7 mouse cellular contexts compared by ENCODE assay signal in genomic region chr2:16357946-16358345, GRCm38 (mm10). TPM values are rescaled to one million over a fixed set of nuclear protein-coding genes. Genes with fewer than 3 reads are reported as not detected.
DNase-seq lines count a peak whose midpoint lies in the region; ATAC-seq lines count a peak whose summit lies in the region.

No protein-coding gene starts in this region.

- H3K27me3 ChIP-seq in megakaryocyte, embryonic 14.5 days (replicated peaks): no peaks in the 10 kb centered on the region
- H3K27me3 ChIP-seq in forebrain, embryonic 15.5 days: no peaks in the 10 kb centered on the region; the same call in 1 of the 2 replicates
- no peaks in the 10 kb centered on the region for H3K27me3 ChIP-seq in stomach, embryonic 16.5 days (ENCODE audit: control insufficient read depth, insufficient read depth, low read length)

- no peak overlapping the region for H3K9ac ChIP-seq in forebrain, embryonic 15.5 days (replicated peaks)
- peak overlapping the region; percentile 78 for H3K9ac ChIP-seq in stomach, embryonic 16.5 days (ENCODE audit: low read length)

- intact Hi-C loops in left cerebral cortex, postnatal 10 days (cut with DNase I): loop anchor here (5.0 to 10.0 kb wide), 4 partner anchors 377 to 1261 kb away; no protein-coding TSS in a partner anchor

- H3K36me3 ChIP-seq in megakaryocyte, embryonic 14.5 days (replicated peaks; ENCODE audit: low read length): no peaks in the 10 kb centered on the region
- H3K36me3 ChIP-seq in forebrain, embryonic 15.5 days: no peaks in the 10 kb centered on the region
- no peaks in the 10 kb centered on the region for H3K36me3 ChIP-seq in stomach, embryonic 16.5 days (ENCODE audit: control insufficient read depth, insufficient read depth, low read length)

- peak overlapping the region; percentile 90 for H3K4me3 ChIP-seq in megakaryocyte, embryonic 14.5 days (replicated peaks)
- peak overlapping the region; percentile 76 for H3K4me3 ChIP-seq in forebrain, embryonic 15.5 days
- peak overlapping the region; percentile 75 for H3K4me3 ChIP-seq in stomach, embryonic 16.5 days (replicated peaks; ENCODE audit: low read length)

- H3K4me1 ChIP-seq in megakaryocyte, embryonic 14.5 days: peaks cover 57% of the 10 kb centered on the region
- H3K4me1 ChIP-seq in forebrain, embryonic 15.5 days: peaks cover 20% of the 10 kb centered on the region
- H3K4me1 ChIP-seq in stomach, embryonic 16.5 days (ENCODE audit: control insufficient read depth, insufficient read depth, low read length): peaks cover 6% of the 10 kb centered on the region; the same call in 1 of the 2 replicates

- peak overlapping the region; percentile 91 for H3K4me2 ChIP-seq in forebrain, embryonic 15.5 days (replicated peaks)
- H3K4me2 ChIP-seq in stomach, embryonic 16.5 days (ENCODE audit: low read depth, low read length): peak overlapping the region; percentile 82

- WGBS in forebrain, embryonic 15.5 days: 29% methylated on average over 1 of the region's 1 CpGs
- 38% methylated on average over 1 of the region's 1 CpGs for WGBS in stomach, embryonic 16.5 days

- peak; percentile 7 to 39 for DNase-seq in kidney, postnatal 25 days
- no peak for DNase-seq in ovary, postnatal 14 days (ENCODE audit: low spot score)
- DNase-seq in left cerebral cortex, postnatal 10 days (ENCODE audit: extremely low spot score in 1 of 2, low spot score in 2 of 2): no peak

- no peak overlapping the region for H3K27ac ChIP-seq in forebrain, embryonic 15.5 days (replicated peaks)
- H3K27ac ChIP-seq in stomach, embryonic 16.5 days (ENCODE audit: low read length): peak overlapping the region; percentile 1; the same call in 1 of the 2 replicates

- no peaks in the 10 kb centered on the region for H3K9me3 ChIP-seq in megakaryocyte, embryonic 14.5 days
- H3K9me3 ChIP-seq in forebrain, embryonic 15.5 days: no peaks in the 10 kb centered on the region
- H3K9me3 ChIP-seq in stomach, embryonic 16.5 days (replicated peaks; ENCODE audit: control insufficient read depth, low read length): no peaks in the 10 kb centered on the region

- ATAC-seq in megakaryocyte, adult 5-6 weeks (ENCODE audit: poor library complexity, severe bottlenecking): no peak
- ATAC-seq in forebrain, embryonic 15.5 days (replicated peaks): no peak
- ATAC-seq in stomach, embryonic 16.5 days (ENCODE audit: insufficient read depth, low FRiP score): no peak

RNA-seq across cellular contexts. Expression of gene Plxdc2, which starts 1.8 kb away (rescaled TPM):
- polyA plus RNA-seq in megakaryocyte, embryonic 14.5 days (2012; ENCODE audit: insufficient read depth, low replicate concordance): 5.8 and 19.1 TPM in 2 replicates
- 0.39 and 1.0 TPM in 2 replicates for total RNA-seq in megakaryocyte, adult 5-6 weeks (2015)
- total RNA-seq in megakaryocyte, adult 5-6 weeks (2017): 0.73 TPM in 2 replicates
- 10.5 and 12.8 TPM in 2 replicates for polyA plus RNA-seq in forebrain, embryonic 15.5 days (2015; fragmentation: Nextera tagmentation; extraction: Ambion mirVana)
- 34.3 and 37.1 TPM in 2 replicates for polyA plus RNA-seq in stomach, embryonic 16.5 days (2015; fragmentation: Nextera tagmentation; extraction: Ambion mirVana)
- 10 to 100 TPM; 33.4 to 34.2 TPM for total RNA-seq in left cerebral cortex, postnatal 10 days (2021)

Comparison
In these comparisons a context has a peak if more than half of its experiments do, and no peak if none do; other contexts are left out.
1. DNase-seq: peak in kidney, postnatal 25 days (2 of 2); none in ovary, postnatal 14 days (single experiment) and left cerebral cortex, postnatal 10 days (0 of 2).
2. Peak in every context shown above with its lines, with median percentiles within 50 percentile points of each other: H3K4me3 ChIP-seq.